Mouse (Mus musculus) midbrain, embryonic 10.5 days (tissue): ENCODE results near the gene Nphs1. TPM values are rescaled to one million over a fixed set of nuclear protein-coding genes. Genes with fewer than 3 reads are reported as not detected.
"Not testable (repeated sequence)": the region's sequence is repeated elsewhere in the genome, so short reads cannot be mapped to it uniquely, and the experiment has no call there.

Source experiments
- DNase-seq: peaks from one replicate; pipeline ENCODE4 v3.0.0-alpha.2; 2017; ENCODE audit warnings: low spot score
- H3K27ac ChIP-seq: fragments of 300-500 bp; sonication (generic); replicated peaks from 2 replicates; pipeline ENCODE4 v1.5.1; 2016; ENCODE audit warnings: mild to moderate bottlenecking
- H3K27me3 ChIP-seq: fragments of 300-500 bp; sonication (generic); 2 replicates; pipeline ENCODE4 v1.6.1; 2016; ENCODE audit warnings: low read depth, mild to moderate bottlenecking; ENCODE audit not compliant: poor library complexity, severe bottlenecking
- H3K36me3 ChIP-seq: fragments of 300-500 bp; sonication (generic); 2 replicates; pipeline ENCODE4 v1.6.1; 2016; ENCODE audit warnings: mild to moderate bottlenecking, moderate library complexity
- H3K4me1 ChIP-seq: fragments of 300-500 bp; sonication (generic); 2 replicates; pipeline ENCODE4 v1.6.1; 2016
- H3K4me3 ChIP-seq: fragments of 300-500 bp; sonication (generic); 2 replicates; pipeline ENCODE4 v1.5.1; 2016; ENCODE audit warnings: mild to moderate bottlenecking, moderate library complexity
- H3K9me3 ChIP-seq: fragments of 300-500 bp; sonication (generic); replicated peaks from 2 replicates; pipeline ENCODE4 v1.6.1; 2016; ENCODE audit warnings: mild to moderate bottlenecking
- WGBS: fragments of 180-500 bp; shearing (Covaris S2); methylation state at CpG from one replicate; pipeline ENCODE4 v1.1.7; 2016; 5-methylcytosine and 5-hydroxymethylcytosine counted together
- polyA plus RNA-seq: library from polyadenylated mRNA; unstranded; fragments of >200 nt; fragmentation: Nextera tagmentation; extraction: Ambion mirVana; gene quantifications from 2 replicates; pipeline ENCODE4 v1.2.1, GENCODE M21; 2016

Gene Nphs1
- polyA plus RNA-seq, 1 experiment from 2014 or later: 0.23 TPM

DNA sequence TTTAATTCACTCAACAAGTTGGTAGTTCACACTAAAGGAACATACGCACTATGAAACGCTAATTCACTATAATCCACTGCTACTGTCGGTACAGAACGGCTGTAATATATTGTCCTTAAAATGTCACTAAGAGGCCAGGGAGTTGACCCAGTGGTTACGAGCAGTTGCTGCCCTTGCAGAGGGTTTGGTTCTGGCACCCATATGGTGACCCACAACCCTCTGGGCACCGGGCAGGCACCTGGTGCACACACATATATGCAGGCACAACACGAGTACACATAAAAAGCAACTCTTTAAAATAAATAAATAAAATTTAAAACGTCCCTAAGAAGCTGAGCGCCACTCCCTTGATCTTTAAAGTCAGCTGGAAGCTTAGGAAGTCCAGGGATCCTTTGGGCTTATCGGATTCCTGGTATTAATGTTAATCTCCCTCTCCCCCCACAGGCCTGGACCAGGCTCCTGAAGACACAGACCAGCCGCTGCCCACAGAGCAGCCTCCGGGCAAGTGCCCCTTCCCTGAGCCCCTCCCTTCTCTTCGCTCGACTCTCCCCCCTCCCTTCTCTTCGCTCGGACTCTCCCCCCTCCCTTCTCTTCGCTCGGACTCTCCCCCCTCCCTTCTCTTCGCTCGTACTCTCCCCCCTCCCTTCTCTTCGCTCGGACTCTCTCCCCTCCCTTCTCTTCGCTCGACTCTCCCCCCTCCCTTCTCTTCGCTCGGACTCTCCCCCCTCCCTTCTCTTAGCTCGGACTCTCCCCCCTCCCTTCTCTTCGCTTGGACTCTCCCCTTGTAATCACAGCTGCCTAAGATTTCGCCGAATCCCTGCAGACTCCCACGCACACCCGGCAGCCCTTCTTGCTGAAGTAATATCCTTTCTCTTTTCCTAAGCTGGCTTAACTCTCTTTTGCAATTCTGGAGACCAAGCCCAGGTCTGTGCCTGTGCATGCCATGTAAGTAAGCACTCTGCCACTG, 19.6 kb downstream of the Nphs1 start:
- Histone ChIP-seq H3K27ac (peak overlapping the region; percentile 71), H3K9me3 (peaks cover 4% of the 10 kb centered on the region; the same call in 1 of the 2 replicates), H3K4me1 (peaks cover 15% of the 10 kb centered on the region), H3K27me3 (0 out of 2 replicates have a peak, but pooled peaks cover 11% of the 10 kb centered on the region), H3K4me3 (peak overlapping the region; percentile 50), H3K36me3 (no peaks in the 10 kb centered on the region)
- peak; percentile 49 for DNase-seq
- 12% methylated on average over 30 of the region's 32 CpGs for WGBS

DNA sequence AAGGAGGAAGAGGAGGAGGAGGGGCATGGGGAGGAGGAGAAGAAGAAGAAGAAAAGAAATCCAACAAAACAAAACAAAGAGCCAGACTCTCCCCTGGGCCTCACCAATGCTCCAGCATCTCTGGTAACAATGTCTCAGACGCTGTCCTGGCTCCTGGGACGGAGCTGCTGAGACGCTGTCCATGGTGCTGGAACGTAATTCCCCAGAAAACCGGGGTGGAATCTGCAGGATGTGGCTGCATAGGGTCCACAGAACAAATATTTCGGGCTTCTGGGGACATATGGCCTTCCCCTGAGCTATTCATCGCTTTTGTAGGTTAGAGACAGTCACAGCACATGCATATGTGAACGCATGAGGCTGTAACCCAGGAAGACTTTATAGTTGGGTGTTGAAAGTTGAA, 26.1 kb downstream of the Nphs1 start:
- H3K27ac ChIP-seq: no peak overlapping the region
- H3K36me3 ChIP-seq: no peaks in the 10 kb centered on the region
- WGBS: 15% methylated on average over 8 of the region's 8 CpGs
- no peak overlapping the region for H3K4me3 ChIP-seq
- H3K27me3 ChIP-seq: 0 out of 2 replicates have a peak, but pooled peaks cover under 1% of the 10 kb centered on the region
- peak; percentile 52 for DNase-seq
- H3K4me1 ChIP-seq: no peaks in the 10 kb centered on the region
- no peaks in the 10 kb centered on the region for H3K9me3 ChIP-seq

DNA sequence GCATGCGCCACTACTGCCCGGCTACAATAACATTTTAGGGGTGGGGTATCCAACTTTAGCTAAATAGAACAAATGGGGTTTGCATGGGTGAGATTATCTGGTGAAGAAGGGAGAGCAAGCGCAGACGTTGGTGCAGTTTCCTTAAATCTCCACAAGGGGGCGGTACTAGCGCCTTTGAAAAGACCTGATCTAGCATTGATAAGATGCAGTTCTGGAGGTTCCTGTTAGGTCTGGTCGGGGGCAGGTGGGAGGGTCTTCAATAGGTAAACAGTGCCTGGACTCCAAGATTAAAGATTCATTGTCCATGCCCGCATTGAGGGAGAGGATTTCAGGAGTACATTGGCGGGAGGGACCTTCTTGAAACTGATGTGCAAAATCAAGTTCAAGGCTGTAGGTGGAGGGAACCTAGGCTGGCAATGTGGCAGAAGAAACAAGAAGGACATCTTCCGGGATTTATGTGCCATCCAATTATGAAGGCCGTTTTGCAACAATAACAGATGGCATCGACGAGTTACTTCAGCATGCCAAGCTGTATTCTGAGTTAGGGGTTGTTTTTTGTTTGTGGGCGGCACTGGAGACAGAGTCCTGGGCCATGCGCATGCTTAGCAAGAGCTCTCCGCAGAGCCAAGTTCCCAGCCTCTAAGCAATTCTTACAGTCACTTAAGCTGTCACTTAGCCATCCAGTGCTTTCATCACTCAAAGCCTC, 32.3 kb downstream of the Nphs1 start:
- Histone ChIP-seq H3K27me3 (no peaks in the 10 kb centered on the region), H3K36me3 (no peaks in the 10 kb centered on the region), H3K4me3 (no peak overlapping the region), H3K9me3 (no peaks in the 10 kb centered on the region), H3K27ac (no peak overlapping the region), H3K4me1 (peaks cover 8% of the 10 kb centered on the region)
- 39% methylated on average over 16 of the region's 16 CpGs for WGBS
- DNase-seq: peak; percentile 52

- Histone ChIP-seq H3K27ac (no peak overlapping the region), H3K36me3 (no peaks in the 10 kb centered on the region), H3K9me3 (no peaks in the 10 kb centered on the region), H3K27me3 (no peaks in the 10 kb centered on the region), H3K4me1 (peaks cover 8% of the 10 kb centered on the region), H3K4me3 (no peak overlapping the region)
- WGBS: 18% methylated on average over 6 of the region's 6 CpGs
- no peak for DNase-seq
Measured at GRCm38 (mm10) chr7:30490957-30491307, 32.8 kb downstream of the Nphs1 start.

DNA sequence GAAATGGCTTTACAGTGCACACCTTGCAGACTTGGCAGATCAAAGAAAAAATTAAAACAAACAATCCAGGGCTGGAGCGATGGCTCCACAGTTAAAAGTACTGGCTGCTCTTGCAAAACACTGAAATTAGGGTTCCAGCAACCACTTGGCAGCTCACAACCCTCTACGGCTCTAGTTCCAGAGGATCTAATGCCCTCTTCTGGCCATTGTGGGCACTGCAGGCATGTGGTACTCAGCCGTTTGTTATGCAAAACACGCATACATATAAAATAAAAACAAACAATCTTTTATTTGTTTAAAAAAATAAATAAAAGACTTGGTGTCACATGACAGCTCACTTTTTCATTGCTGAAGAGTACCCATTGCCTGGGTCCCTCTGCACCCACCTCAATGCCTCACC, 34.6 kb downstream of the Nphs1 start:
- Histone ChIP-seq H3K4me3 (no peak overlapping the region), H3K27me3 (no peaks in the 10 kb centered on the region), H3K36me3 (no peaks in the 10 kb centered on the region), H3K4me1 (peaks cover 8% of the 10 kb centered on the region), H3K9me3 (no peaks in the 10 kb centered on the region), H3K27ac (no peak overlapping the region)
- WGBS: 21% methylated on average over 4 of the region's 4 CpGs
- peak; percentile 78 for DNase-seq

- Histone ChIP-seq H3K9me3 (no peaks in the 10 kb centered on the region), H3K36me3 (no peaks in the 10 kb centered on the region), H3K27ac (no peak within 1 kb of the TSS), H3K4me3 (no peak within 1 kb of the TSS), H3K27me3 (no peaks in the 10 kb centered on the region), H3K4me1 (peaks cover 8% of the 10 kb centered on the region)
- WGBS: 68% methylated on average over 11 of the region's 11 CpGs
- no peak for DNase-seq
Measured at GRCm38 (mm10) chr7:30493401-30493931, 35.4 kb downstream of the Nphs1 start, which contains the start of gene Prodh2. Prodh2 (plus strand) TSS chr7:30493622.

DNA sequence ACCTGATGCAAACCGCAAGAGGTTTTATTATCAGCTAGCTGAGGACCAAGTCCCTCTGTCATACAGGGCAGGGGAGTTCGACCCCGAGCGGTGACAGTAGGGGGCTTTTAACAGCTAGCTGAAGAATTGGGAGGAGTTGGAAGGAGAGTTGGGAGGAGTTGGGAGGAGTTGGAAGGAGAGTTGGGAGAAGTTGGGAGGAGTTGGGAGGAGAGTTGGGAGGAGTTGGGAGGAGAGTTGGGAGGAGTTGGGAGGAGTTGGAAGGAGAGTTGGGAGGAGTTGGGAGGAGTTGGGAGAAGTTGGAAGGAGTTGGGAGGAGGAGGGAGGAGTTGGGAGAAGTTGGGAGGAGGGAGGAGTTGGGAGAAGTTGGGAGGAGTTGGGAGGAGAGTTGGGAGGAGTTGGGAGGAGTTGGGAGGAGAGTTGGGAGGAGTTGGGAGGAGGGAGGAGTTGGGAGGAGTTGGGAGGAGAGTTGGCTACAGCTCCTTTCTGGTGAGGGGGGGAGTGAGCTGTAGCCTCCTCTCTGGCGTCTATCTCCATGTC, 37.5 kb downstream of the Nphs1 start:
- not testable (repeated sequence) for H3K9me3 ChIP-seq, H3K4me3 ChIP-seq, H3K27me3 ChIP-seq, H3K27ac ChIP-seq, H3K4me1 ChIP-seq, H3K36me3 ChIP-seq, DNase-seq
- WGBS: 62% methylated on average over 5 of the region's 5 CpGs

DNA sequence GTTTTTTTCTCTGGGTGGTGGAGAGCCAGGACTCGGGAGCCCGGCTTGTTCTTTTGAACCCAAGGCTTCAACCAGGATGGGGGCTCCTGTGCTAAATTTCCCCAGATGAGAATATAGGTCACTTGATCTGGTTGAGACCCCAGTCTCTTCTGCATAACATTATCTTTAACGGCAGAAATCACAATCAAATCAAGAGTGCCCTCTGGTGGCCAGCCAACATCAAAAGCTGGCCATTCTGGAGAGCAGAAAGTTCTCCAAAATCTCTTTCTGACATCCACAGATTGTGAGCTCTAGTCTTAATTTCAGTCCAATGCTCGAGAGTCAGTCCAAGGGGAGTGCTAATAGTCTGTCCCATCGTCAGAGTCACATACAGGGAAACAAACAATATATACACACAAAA, 43.0 kb downstream of the Nphs1 start:
- H3K27ac ChIP-seq, H3K4me1 ChIP-seq, H3K9me3 ChIP-seq, H3K4me3 ChIP-seq, H3K27me3 ChIP-seq, H3K36me3 ChIP-seq, DNase-seq: not testable (repeated sequence)
- 76% methylated on average over 5 of the region's 5 CpGs for WGBS

- 79% methylated on average over 4 of the region's 4 CpGs for WGBS
- Histone ChIP-seq H3K27ac (no peak overlapping the region), H3K4me3 (no peak overlapping the region), H3K4me1 (no peaks in the 10 kb centered on the region), H3K36me3 (no peaks in the 10 kb centered on the region), H3K27me3 (no peaks in the 10 kb centered on the region), H3K9me3 (no peaks in the 10 kb centered on the region)
- no peak for DNase-seq
Measured at GRCm38 (mm10) chr7:30508061-30508460, 49.9 kb downstream of the Nphs1 start.

- H3K9me3 ChIP-seq: no peaks in the 10 kb centered on the region
- H3K27me3 ChIP-seq: peaks cover 6% of the 10 kb centered on the region; the same call in 1 of the 2 replicates
- no peak overlapping the region for H3K27ac ChIP-seq
- no peaks in the 10 kb centered on the region for H3K36me3 ChIP-seq
- no peak overlapping the region for H3K4me3 ChIP-seq
- no peak for DNase-seq
- 63% methylated on average over 24 of the region's 24 CpGs for WGBS
- peaks cover 14% of the 10 kb centered on the region for H3K4me1 ChIP-seq
Measured at GRCm38 (mm10) chr7:30515003-30515760, 57.1 kb downstream of the Nphs1 start.

- peaks cover 30% of the 10 kb centered on the region for H3K4me1 ChIP-seq
- no peaks in the 10 kb centered on the region for H3K9me3 ChIP-seq
- WGBS: 48% methylated on average over 8 of the region's 8 CpGs
- peaks cover 9% of the 10 kb centered on the region for H3K36me3 ChIP-seq
- peaks cover 6% of the 10 kb centered on the region; the same call in 1 of the 2 replicates for H3K27me3 ChIP-seq
- DNase-seq: no peak
- no peak overlapping the region for H3K4me3 ChIP-seq
- H3K27ac ChIP-seq: no peak overlapping the region; the same call in 1 of the 2 replicates
Measured at GRCm38 (mm10) chr7:30518325-30518724, 60.2 kb downstream of the Nphs1 start.

DNA sequence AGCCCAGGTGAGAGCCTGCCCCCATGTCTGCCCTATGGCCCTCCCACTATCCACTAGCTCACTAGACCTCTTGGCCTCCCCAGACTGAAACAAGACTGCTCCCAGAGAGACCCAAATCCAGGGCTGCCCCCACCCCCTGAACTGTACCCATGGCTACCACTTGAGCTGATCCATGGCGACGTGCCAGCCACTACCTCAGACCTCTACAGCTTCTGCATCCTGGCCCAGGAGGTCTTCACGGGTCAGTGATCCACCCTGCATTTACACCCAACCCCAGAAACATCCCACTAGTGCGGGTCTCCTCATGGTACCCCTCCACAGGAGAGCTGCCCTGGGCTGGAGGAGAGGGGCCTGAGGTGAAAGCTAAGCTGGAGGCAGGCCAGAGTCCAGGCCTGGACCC, 62.3 kb downstream of the Nphs1 start:
- peaks cover 30% of the 10 kb centered on the region for H3K4me1 ChIP-seq
- peaks cover 30% of the 10 kb centered on the region for H3K36me3 ChIP-seq
- H3K27me3 ChIP-seq: peaks cover 4% of the 10 kb centered on the region; the same call in 1 of the 2 replicates
- H3K9me3 ChIP-seq: no peaks in the 10 kb centered on the region
- no peak overlapping the region for H3K4me3 ChIP-seq
- peak overlapping the region; percentile 2; the same call in 1 of the 2 replicates for H3K27ac ChIP-seq
- no peak for DNase-seq
- 72% methylated on average over 4 of the region's 4 CpGs for WGBS
